Mouse (Mus musculus): ENCODE results near the gene Atg7. TPM values are rescaled to one million over a fixed set of nuclear protein-coding genes. Genes with fewer than 3 reads are reported as not detected.

The Atg7 gene
- total and polyA plus RNA-seq, 2 experiments from 2014 or later = 18.9 to 19.1 TPM

- TF ChIP-seq CTCF (IDR thresholded peaks at IDR 0.05; ENCODE audit: low read depth) = no peak
- DNase-seq = no peak
- no peak overlapping the region for H3K4me3 ChIP-seq (ENCODE audit: low read depth, low read length)
- H3K4me2 ChIP-seq (ENCODE audit: low read depth) = no peak overlapping the region
- H3K36me3 ChIP-seq (ENCODE audit: insufficient read depth) = peaks cover 19% of the 10 kb centered on the region
- H3K27ac ChIP-seq (ENCODE audit: low read depth, low read length) = no peak overlapping the region
- 68% methylated on average over 3 of the region's 3 CpGs for WGBS
- H3K27me3 ChIP-seq (ENCODE audit: insufficient read depth, low read length) = no peaks in the 10 kb centered on the region
- no peak overlapping the region for H3K9ac ChIP-seq
- no peak for ATAC-seq
- peaks cover 3% of the 10 kb centered on the region; the same call in 1 of the 2 replicates for H3K4me1 ChIP-seq (ENCODE audit: insufficient read depth)
- no peaks in the 10 kb centered on the region for H3K9me3 ChIP-seq (ENCODE audit: low read length)
These were observed 223.2 kb downstream of the Atg7 start for GRCm38 (mm10) chr6:114866078-114866477.

GRCm38 (mm10) chr6:114866619-114867018 is 223.7 kb downstream of the Atg7 start:
- Histone ChIP-seq H3K4me2 (ENCODE audit: low read depth) (no peak overlapping the region), H3K9me3 (ENCODE audit: low read length) (no peaks in the 10 kb centered on the region), H3K4me1 (ENCODE audit: insufficient read depth) (peaks cover 3% of the 10 kb centered on the region; the same call in 1 of the 2 replicates), H3K9ac (no peak overlapping the region), H3K27me3 (ENCODE audit: insufficient read depth, low read length) (no peaks in the 10 kb centered on the region), H3K36me3 (ENCODE audit: insufficient read depth) (peaks cover 15% of the 10 kb centered on the region), H3K4me3 (ENCODE audit: low read depth, low read length) (no peak overlapping the region), H3K27ac (ENCODE audit: low read depth, low read length) (no peak overlapping the region)
- no peak for TF ChIP-seq CTCF (IDR thresholded peaks at IDR 0.05; ENCODE audit: low read depth)
- 94% methylated on average over 4 of the region's 4 CpGs for WGBS
- DNase-seq = no peak
- ATAC-seq = no peak

GRCm38 (mm10) chr6:114868656-114869055 is 225.8 kb downstream of the Atg7 start:
- H3K4me3 ChIP-seq (ENCODE audit: low read depth, low read length) = no peak overlapping the region
- no peak for TF ChIP-seq CTCF (IDR thresholded peaks at IDR 0.05; ENCODE audit: low read depth)
- DNase-seq (no peak), ATAC-seq (no peak)
- no peaks in the 10 kb centered on the region for H3K9me3 ChIP-seq (ENCODE audit: low read length)
- H3K36me3 ChIP-seq (ENCODE audit: insufficient read depth) = peaks cover 2% of the 10 kb centered on the region; the same call in 1 of the 2 replicates
- peaks cover 8% of the 10 kb centered on the region for H3K4me1 ChIP-seq (ENCODE audit: insufficient read depth)
- no peaks in the 10 kb centered on the region for H3K27me3 ChIP-seq (ENCODE audit: insufficient read depth, low read length)
- H3K9ac ChIP-seq = no peak overlapping the region
- no peak overlapping the region for H3K27ac ChIP-seq (ENCODE audit: low read depth, low read length)
- H3K4me2 ChIP-seq (ENCODE audit: low read depth) = no peak overlapping the region
- 87% methylated on average over 7 of the region's 7 CpGs for WGBS

DNA sequence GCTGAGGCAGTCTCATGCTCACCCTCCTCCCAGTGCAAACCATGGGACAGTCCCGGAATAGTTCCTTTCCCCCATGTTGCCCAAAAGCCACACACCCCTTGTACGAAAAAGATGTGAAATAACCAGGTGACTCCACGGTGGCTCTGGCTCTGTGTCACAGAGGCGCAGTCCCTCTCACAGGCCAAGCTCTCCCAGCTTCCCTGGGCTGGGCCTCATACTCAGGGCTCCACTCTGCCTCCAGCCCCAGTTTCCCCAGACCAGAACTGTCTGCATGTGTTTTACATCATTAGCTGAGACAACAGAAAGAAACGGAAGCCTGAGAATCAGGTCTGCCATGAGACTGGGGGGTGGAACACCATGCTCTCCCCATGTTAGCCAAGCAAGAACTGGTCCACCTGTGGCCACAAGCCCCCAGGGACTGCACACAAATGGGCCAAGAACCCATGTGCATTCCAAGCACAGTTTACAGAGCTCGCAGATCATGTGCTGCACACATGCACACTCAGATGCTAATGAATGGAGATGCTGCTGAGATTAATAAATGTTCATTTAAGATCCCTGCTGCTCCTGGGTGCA is 226.7 kb downstream of the Atg7 start:
- Histone ChIP-seq H3K9me3 (ENCODE audit: low read length) (no peaks in the 10 kb centered on the region), H3K4me3 (ENCODE audit: low read depth, low read length) (no peak overlapping the region), H3K9ac (no peak overlapping the region), H3K4me2 (ENCODE audit: low read depth) (no peak overlapping the region), H3K27ac (ENCODE audit: low read depth, low read length) (0 out of 2 replicates have a peak overlapping the region, but pooled peaks have one; percentile 21), H3K4me1 (ENCODE audit: insufficient read depth) (peaks cover 18% of the 10 kb centered on the region), H3K36me3 (ENCODE audit: insufficient read depth) (no peaks in the 10 kb centered on the region), H3K27me3 (ENCODE audit: insufficient read depth, low read length) (no peaks in the 10 kb centered on the region)
- WGBS = 69% methylated on average over 6 of the region's 6 CpGs
- DNase-seq = no peak
- TF ChIP-seq CTCF (IDR thresholded peaks at IDR 0.05; ENCODE audit: low read depth) = no peak
- peak; percentile 19; the same call in 1 of the 2 replicates for ATAC-seq

GRCm38 (mm10) chr6:114871010-114871660 is 228.2 kb downstream of the Atg7 start:
- H3K4me1 ChIP-seq (ENCODE audit: insufficient read depth) = peaks cover 32% of the 10 kb centered on the region
- no peaks in the 10 kb centered on the region for H3K36me3 ChIP-seq (ENCODE audit: insufficient read depth)
- no peak for ATAC-seq
- no peak; the same call in 1 of the 2 replicates for TF ChIP-seq CTCF (IDR thresholded peaks at IDR 0.05; ENCODE audit: low read depth)
- 86% methylated on average over 14 of the region's 14 CpGs for WGBS
- no peaks in the 10 kb centered on the region for H3K27me3 ChIP-seq (ENCODE audit: insufficient read depth, low read length)
- no peak overlapping the region for H3K9ac ChIP-seq
- no peak overlapping the region for H3K4me2 ChIP-seq (ENCODE audit: low read depth)
- no peak overlapping the region for H3K4me3 ChIP-seq (ENCODE audit: low read depth, low read length)
- H3K27ac ChIP-seq (ENCODE audit: low read depth, low read length) = no peak overlapping the region
- no peak for DNase-seq
- no peaks in the 10 kb centered on the region for H3K9me3 ChIP-seq (ENCODE audit: low read length)

DNA sequence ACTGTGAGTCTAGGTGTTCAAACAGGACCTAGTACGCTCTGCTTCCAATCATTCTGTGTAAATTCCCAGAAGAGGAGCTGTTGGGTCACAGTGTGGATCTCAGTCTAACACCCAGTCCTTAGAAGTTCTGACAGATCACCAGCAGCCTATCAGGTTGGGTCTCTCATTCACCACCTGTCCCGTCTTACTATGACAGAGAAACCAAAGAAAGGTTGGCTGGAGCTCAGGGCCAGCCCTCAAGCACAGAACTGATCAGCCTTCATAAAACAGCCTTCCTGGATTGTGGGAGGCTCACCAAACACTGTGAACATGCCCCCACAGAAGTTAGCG is 230.9 kb downstream of the Atg7 start:
- 54% methylated on average over 3 of the region's 3 CpGs for WGBS
- no peaks in the 10 kb centered on the region for H3K36me3 ChIP-seq (ENCODE audit: insufficient read depth)
- H3K4me2 ChIP-seq (ENCODE audit: low read depth) = peak overlapping the region; percentile 64
- no peaks in the 10 kb centered on the region for H3K9me3 ChIP-seq (ENCODE audit: low read length)
- H3K4me3 ChIP-seq (ENCODE audit: low read depth, low read length) = peak overlapping the region; percentile 33; the same call in 1 of the 2 replicates
- no peak for TF ChIP-seq CTCF (IDR thresholded peaks at IDR 0.05; ENCODE audit: low read depth)
- peak overlapping the region; percentile 62 for H3K9ac ChIP-seq
- H3K27ac ChIP-seq (ENCODE audit: low read depth, low read length) = peak overlapping the region; percentile 95
- no peaks in the 10 kb centered on the region for H3K27me3 ChIP-seq (ENCODE audit: insufficient read depth, low read length)
- no peak for DNase-seq
- ATAC-seq = no peak
- peaks cover 38% of the 10 kb centered on the region for H3K4me1 ChIP-seq (ENCODE audit: insufficient read depth)

DNA sequence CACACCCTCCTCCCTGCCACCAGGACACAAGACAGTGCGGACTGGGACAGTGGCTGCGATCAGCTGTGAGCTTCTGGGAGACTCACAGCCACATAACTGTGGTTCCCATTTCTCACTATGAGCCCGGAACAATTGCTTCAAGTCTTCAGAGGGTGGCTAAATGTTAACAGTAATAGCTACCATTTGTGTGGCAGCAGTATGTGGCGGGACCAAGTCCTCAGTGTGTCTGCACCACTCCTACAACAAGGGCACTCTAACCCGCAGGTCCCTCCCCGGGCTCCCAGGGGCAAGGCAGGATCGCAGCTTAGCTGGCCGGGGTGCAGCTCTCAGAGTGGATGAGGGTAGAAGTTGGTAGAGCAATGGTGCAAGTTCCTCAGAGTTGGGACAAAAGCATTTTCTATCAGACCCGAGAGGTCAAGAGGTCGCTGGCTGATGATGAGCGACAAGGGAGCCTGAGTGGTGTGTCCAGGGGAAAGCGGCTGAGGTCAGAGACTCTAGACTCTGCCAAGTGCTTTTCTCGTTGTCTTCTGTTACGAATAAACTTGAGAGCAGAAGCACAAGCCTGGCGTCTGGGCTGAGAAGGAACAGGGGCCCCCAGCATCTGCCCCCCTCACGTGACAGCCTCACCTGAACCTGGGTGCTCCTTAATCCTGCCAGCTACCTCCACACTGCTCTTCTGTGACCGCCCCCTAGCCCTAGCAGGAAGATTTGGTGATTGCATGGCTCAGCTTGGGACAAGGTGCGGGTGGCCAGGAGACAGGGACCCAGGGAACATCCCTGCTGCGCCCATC is 231.4 kb downstream of the Atg7 start:
- Histone ChIP-seq H3K27me3 (ENCODE audit: insufficient read depth, low read length) (no peaks in the 10 kb centered on the region), H3K27ac (ENCODE audit: low read depth, low read length) (peak overlapping the region; percentile 95), H3K36me3 (ENCODE audit: insufficient read depth) (no peaks in the 10 kb centered on the region), H3K9ac (peak overlapping the region; percentile 62), H3K4me3 (ENCODE audit: low read depth, low read length) (peak overlapping the region; percentile 33), H3K9me3 (ENCODE audit: low read length) (no peaks in the 10 kb centered on the region), H3K4me1 (ENCODE audit: insufficient read depth) (peaks cover 42% of the 10 kb centered on the region), H3K4me2 (ENCODE audit: low read depth) (peak overlapping the region; percentile 64)
- ATAC-seq = no peak; the same call in 1 of the 2 replicates
- peak; percentile 43 for DNase-seq
- WGBS = 10% methylated on average over 19 of the region's 19 CpGs
- TF ChIP-seq CTCF (IDR thresholded peaks at IDR 0.05; ENCODE audit: low read depth) = peak; percentile 30; the same call in 1 of the 2 replicates

Measured in forebrain, postnatal 0 days (tissue).